Mouse (Mus musculus) kidney, adult 2 months (tissue): ENCODE measurements around the gene Usp6nl.

Source experiments
- CTCF ChIP-seq: fragments of 200-500 bp; conservative IDR thresholded peaks from 2 replicates; pipeline ENCODE4 v1.5.1; 2011; ENCODE audit warnings: low read depth, mild to moderate bottlenecking, control low read depth, low read length, moderate library complexity, mixed read lengths; ENCODE audit not compliant: insufficient read depth, insufficient read length
- POLR2A ChIP-seq: fragments of 200-500 bp; IDR thresholded peaks from one replicate; pipeline ENCODE4 v1.6.1; 2011; ENCODE audit warnings: low read depth, low read length, control low read depth

GRCm38 (mm10) chr2:6306861-6307260, 15.6 kb upstream of the Usp6nl start:
- TF ChIP-seq CTCF (no peak), POLR2A (no peak)
